Mouse (Mus musculus) kidney, postnatal 25 days (tissue): ENCODE measurements at regions not wholly inside any gene's neighbourhood (a gene's known extent, or its start where the extent isn't known, plus 50 kb on each side); places are given as distances from the start of the nearest gene placed in this dataset.
A peak's percentile ranks its signal among the peaks of the same experiment; 100 is the strongest.

Experiments used
- DNase-seq, 2 experiments: peaks; one replicate each; pipeline ENCODE4 v3.0.0; 2021; ENCODE audit warnings: mixed read lengths in 2 of 2

GRCm38 (mm10) chr6:118330496-118330895 lies 88.8 kb downstream of the Bms1 start:
- DNase-seq = no peak

- no peak for DNase-seq
Observed at GRCm38 (mm10) chr6:118327458-118327857, 91.8 kb downstream of the Bms1 start.

- DNase-seq = no peak
Observed at GRCm38 (mm10) chr6:118325681-118326080, 93.6 kb downstream of the Bms1 start.

- no peak for DNase-seq
Observed at GRCm38 (mm10) chr6:118324559-118324958, 94.7 kb downstream of the Bms1 start.

GRCm38 (mm10) chr6:118323052-118323451 lies 96.2 kb downstream of the Bms1 start:
- DNase-seq = no peak

DNA sequence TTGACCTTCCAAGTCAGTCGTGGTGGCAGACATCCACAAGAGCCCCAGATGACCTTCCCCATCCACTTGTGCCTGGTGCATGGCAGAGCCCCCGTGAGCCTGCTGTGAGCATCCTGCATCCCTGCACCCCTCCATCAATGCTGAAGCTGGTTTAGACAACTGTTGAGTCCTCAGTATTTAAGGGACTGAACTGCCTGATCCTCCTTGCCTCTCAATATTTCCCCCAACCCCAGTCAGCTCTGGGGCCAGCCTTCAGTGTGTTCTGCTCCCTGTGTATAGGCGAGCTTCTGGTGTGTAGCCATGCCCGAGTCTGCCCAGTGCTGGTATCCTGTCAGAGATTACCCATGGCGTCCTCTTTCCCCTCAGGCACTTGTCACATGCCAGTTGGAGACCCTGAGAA lies 96.6 kb downstream of the Bms1 start:
- no peak for DNase-seq

- no peak for DNase-seq
Observed at GRCm38 (mm10) chr6:118322061-118322460, 97.2 kb downstream of the Bms1 start.

GRCm38 (mm10) chr6:118320021-118320525 lies 99.2 kb downstream of the Bms1 start:
- DNase-seq = no peak

- peak in 1 of 2 experiments; percentile 13 for DNase-seq
Observed at GRCm38 (mm10) chr6:118315881-118316280, 103.4 kb downstream of the Bms1 start.

- peak in 1 of 2 experiments; percentile 23 for DNase-seq
Observed at GRCm38 (mm10) chr6:118314941-118315687, 104.2 kb downstream of the Bms1 start.

DNA sequence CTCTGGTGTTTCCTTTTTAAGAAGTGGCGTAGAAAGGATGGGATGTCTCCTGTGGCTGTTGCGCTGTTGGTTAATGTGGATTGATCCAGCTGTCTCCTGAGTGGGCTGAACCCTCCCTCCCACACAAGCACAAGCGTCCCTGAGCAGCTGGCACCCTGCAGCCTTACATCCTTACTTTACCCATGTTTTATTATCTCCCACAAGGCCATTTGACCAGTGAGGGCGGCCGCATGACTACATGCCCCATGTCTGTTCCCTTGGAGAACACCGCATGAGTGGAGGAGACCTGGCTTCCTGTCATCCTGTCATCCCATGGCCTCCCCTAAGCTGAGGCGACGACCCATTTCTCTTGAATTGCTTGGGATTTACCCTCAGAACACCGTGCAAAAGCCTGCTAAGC lies 108.2 kb downstream of the Bms1 start:
- DNase-seq = no peak

DNA sequence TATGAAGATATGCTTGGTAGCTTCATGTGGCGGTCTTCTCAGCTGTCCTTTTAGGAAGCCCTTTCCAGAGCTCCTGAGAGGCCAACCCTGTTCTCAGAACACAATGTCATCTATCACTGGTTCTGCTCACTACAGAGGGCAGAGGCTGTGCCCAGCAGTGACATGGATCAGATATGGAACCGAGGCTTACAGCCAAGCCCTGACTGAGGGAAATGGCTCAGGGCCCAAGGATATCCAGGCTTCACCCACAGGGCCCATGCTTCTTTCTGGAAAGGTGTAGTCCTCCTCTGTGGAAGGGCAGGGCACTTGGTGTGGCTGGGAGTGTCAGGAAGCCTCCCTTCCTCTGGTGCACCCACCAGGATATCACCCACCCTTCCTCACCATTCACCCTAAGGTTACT lies 109.4 kb downstream of the Bms1 start:
- DNase-seq = peak in 1 of 2 experiments; percentile 26

DNA sequence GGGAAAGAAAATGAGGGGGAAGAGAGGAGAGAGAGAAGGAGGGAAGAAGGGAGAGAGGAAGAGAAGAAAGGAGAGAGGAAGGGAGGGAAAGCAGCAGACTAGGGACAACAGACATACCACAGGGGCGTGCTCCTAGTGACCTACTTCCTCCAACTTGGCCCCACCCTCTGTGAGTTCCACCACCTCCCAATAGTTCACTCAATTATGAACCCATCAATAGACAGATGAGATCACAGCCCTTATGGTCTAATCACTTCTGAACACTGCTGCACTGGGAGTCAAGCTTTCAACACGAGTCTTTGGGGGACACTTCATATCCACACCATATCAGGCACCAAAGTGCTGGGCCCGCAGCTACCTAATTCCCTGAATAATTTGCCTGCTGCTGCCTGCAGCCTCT lies 110.7 kb downstream of the Bms1 start:
- peak in 1 of 2 experiments; percentile 26 for DNase-seq

DNA sequence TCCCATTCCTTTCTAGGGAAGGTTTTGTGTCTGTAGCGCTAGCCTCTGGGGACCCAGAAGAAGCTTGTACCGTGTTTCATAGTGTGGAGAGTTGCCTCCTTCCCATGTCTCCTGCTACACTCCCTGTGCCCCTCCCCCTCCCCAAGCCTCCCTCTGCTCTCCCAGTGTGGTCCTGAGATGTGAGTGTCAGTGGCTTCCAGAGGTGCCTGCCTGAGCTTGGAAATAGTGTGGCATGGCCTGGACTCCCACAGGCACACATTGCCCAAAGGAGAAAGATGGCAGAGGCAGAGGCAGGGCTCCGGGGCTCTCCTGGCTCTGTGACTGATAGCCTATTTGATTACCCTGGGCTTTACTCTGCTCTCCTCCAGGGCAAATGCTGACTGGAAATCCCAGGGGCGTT lies 110.0 kb upstream of the Ret start:
- DNase-seq = no peak

GRCm38 (mm10) chr6:118305209-118305608 lies 107.7 kb upstream of the Ret start:
- DNase-seq = no peak

DNA sequence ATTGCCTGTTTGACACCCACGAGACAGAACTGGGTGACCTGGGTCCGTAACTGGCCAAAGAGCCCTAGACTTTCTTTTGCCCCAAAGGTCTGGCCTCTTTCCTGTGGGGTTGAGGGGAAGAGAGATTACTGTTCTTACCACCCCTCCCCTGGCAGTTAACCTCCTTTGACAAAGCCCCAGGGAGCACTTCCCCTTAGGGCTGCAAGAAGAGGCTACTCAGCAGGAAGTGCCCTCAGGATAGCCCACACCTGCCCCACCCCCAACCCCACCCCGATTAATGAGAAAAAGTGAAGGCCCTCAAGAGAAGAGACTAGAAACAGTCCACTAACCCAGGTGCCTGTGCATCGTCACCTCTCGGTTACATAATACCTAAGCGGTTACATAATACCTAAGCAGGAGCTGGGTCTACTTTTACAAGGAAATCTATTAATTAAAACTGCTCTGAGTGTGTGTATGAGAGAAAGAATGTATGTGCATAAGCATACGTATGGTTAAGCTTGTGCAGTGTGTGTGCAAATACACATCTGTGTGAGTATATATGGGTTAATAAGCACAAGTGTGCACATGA lies 105.3 kb upstream of the Ret start:
- DNase-seq = no peak

GRCm38 (mm10) chr6:118301880-118302782 lies 104.6 kb upstream of the Ret start:
- DNase-seq = no peak

DNA sequence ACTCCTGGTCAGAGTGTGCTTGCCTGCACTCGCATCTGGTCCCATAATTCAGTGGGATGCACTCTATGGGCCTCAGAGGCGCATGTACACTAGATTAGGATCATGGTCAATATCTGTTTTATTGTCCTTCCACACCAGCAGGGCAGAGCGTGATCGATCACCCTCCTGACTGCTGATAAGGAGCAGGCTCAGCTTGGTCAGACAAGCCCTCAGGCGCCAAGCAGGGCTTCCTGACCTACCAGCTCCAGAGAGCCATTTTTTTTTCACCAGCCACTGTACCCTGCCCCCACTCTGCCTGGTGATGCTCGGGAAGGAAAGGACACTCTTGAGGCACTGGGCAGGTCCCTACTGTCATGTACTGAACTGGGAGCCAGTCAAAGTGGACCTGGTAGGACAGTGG lies 103.3 kb upstream of the Ret start:
- DNase-seq = no peak

DNA sequence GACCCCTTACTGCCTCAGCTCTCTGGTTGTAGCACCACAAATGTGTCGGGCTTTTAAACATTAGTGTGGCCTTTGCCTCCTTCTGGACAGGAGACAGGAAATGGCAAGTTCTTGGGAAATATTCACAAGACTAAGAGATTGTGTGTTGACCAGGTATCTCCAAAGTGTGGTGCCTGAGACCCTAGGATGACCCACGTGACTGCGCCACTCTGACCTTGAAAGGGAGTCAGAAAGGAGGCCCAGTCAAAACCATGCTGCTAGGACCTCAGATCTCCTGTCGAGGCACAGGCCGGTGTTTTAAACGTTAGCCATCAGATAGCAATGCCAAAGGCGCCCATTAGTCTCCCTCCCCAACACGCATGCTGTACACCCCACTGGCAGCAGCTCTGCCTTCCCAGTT lies 100.1 kb upstream of the Ret start:
- no peak for DNase-seq

- DNase-seq = no peak
Observed at GRCm38 (mm10) chr6:118293986-118294385, 96.5 kb upstream of the Ret start.

GRCm38 (mm10) chr6:118292928-118293327 lies 95.4 kb upstream of the Ret start:
- DNase-seq = no peak

DNA sequence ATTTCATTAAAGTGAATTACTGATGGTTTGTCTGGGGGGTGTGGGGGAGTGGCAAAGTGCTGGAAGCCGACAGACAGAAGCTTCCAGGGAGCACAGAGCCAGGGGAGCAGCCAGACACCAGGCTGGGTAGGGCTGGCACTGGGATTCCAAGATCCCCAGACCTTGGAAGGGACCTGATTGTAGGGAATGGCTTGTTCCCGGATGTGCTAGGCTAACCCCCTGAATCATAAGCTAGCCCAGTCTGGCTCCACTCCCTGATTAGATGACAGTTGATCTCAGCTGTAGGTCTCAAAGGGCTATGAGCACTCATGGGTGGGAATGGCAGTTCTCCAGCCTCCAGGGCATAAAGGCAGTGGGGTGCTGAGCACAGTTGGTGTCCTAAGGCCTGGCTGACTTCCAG lies 94.8 kb upstream of the Ret start:
- DNase-seq = no peak

- DNase-seq = no peak
Observed at GRCm38 (mm10) chr6:118291426-118291825, 93.9 kb upstream of the Ret start.
